Mouse (Mus musculus): ENCODE measurements at regions not wholly inside any gene's neighbourhood (a gene's known extent, or its start where the extent isn't known, plus 50 kb on each side); places are given as distances from the start of the nearest gene placed in this dataset.
"Not testable (repeated sequence)": the region's sequence is repeated elsewhere in the genome, so short reads cannot be mapped to it uniquely, and the experiment has no call there.

- H3K4me1 ChIP-seq: no peaks in the 10 kb centered on the region
- no peak overlapping the region for H3K4me3 ChIP-seq
- H3K4me2 ChIP-seq (replicated peaks): no peak overlapping the region
- no peaks in the 10 kb centered on the region for H3K9me3 ChIP-seq
- ATAC-seq (ENCODE audit: low FRiP score, low read depth): no peak
- no peak overlapping the region for H3K27ac ChIP-seq (replicated peaks)
- H3K9ac ChIP-seq (replicated peaks): no peak overlapping the region
- WGBS: 72% methylated on average over 7 of the region's 7 CpGs
- no peaks in the 10 kb centered on the region for H3K36me3 ChIP-seq
- H3K27me3 ChIP-seq: no peaks in the 10 kb centered on the region
These were observed 76.8 kb upstream of the Mdm1 start for GRCm38 (mm10) chr10:118064816-118065216.

- H3K27ac ChIP-seq (replicated peaks); H3K4me2 ChIP-seq (replicated peaks); H3K9ac ChIP-seq (replicated peaks); H3K4me1 ChIP-seq; H3K9me3 ChIP-seq; H3K36me3 ChIP-seq; ATAC-seq (ENCODE audit: low FRiP score, low read depth); H3K27me3 ChIP-seq; H3K4me3 ChIP-seq: not testable (repeated sequence)
- WGBS: 94% methylated on average over 9 of the region's 11 CpGs
These were observed 65.3 kb upstream of the Mdm1 start for GRCm38 (mm10) chr10:118076341-118076740.

DNA sequence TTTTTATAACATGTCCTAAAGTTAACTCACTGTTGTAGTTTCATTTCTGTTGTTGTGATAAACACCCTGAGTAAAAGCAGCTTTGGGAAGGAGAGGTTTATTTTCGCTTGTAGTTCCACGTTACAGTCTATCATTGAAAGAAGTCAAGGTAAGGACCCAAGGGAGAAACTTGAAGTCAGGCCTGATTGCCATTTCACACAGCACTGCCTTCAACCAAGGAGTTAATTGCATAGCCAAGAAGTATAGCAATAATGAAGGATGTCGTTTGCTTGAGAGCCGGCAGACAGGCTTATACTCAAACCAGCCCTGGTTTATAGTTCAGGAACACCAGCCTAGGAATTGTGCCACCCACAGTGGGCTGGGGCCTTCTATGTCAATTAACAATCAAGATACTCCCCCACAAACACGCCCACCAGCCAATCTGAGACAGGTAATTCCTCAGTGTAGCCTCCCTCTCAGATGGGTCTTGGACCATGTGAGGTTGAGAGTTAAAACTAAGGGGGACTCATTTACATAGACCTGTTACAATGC, 59.9 kb upstream of the Mdm1 start:
- Histone ChIP-seq H3K27ac (replicated peaks) (no peak overlapping the region), H3K9ac (replicated peaks) (no peak overlapping the region), H3K4me2 (replicated peaks) (no peak overlapping the region), H3K36me3 (no peaks in the 10 kb centered on the region), H3K4me1 (no peaks in the 10 kb centered on the region), H3K27me3 (no peaks in the 10 kb centered on the region), H3K4me3 (no peak overlapping the region), H3K9me3 (0 out of 2 replicates have a peak, but pooled peaks cover 4% of the 10 kb centered on the region)
- WGBS: 92% methylated on average over 5 of the region's 5 CpGs
- no peak for ATAC-seq (ENCODE audit: low FRiP score, low read depth)

DNA sequence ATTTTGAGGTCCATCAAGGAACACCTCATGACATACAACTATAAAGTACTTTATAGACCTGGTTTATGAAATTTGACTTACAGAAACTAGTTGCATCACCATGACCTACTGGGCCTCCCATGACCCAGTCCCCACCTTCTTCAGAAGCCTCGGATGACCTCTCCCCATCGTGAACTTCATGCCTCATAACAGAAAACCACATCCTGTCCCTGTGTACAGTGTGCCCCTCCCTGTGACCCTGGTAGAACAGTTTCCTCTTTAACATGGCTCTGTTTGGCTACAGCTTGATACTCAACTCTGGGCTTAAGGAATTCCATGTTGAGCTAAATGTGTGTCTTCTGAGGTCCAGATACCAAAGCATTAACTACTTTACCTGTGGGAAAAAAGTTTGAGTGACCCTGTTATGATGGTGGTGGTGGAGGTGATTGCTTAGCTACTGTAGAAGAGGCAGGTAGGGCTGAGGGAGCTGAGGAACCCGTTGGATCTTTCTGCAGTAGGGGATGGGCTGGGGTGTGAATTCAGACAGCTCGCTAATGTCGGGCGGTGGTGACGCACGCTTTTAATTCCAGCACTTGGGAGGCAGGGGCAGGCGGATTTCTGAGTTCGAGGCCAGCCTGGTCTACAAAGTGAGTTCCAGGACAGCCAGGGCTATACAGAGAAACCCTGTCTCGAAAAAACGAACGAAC, 58.4 kb upstream of the Mdm1 start:
- no peak for ATAC-seq (ENCODE audit: low FRiP score, low read depth)
- Histone ChIP-seq H3K9ac (replicated peaks) (no peak overlapping the region), H3K4me3 (no peak overlapping the region), H3K9me3 (no peaks in the 10 kb centered on the region), H3K36me3 (no peaks in the 10 kb centered on the region), H3K27me3 (no peaks in the 10 kb centered on the region), H3K4me2 (replicated peaks) (no peak overlapping the region), H3K27ac (replicated peaks) (no peak overlapping the region), H3K4me1 (peaks cover 7% of the 10 kb centered on the region)
- WGBS: 83% methylated on average over 13 of the region's 13 CpGs

DNA sequence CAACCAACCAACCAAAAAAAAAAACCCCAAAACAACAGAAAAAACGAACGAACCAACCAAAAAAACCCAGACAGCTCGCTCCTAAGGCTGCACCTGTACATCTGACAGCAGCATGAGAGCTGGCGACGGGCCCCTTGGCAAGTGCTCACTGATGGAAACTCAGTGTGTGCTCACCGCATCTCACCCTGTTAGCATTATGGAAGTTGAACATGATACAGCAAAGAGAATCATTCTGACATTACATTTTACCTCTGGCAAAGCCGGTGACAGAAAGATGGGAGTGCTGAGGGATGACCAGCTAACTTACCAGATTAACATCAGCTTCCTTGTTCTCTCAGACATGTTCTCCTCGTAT, 57.9 kb upstream of the Mdm1 start:
- no peak overlapping the region for H3K4me2 ChIP-seq (replicated peaks)
- H3K9me3 ChIP-seq: no peaks in the 10 kb centered on the region
- H3K4me1 ChIP-seq: peaks cover 11% of the 10 kb centered on the region
- WGBS: 86% methylated on average over 8 of the region's 8 CpGs
- no peak overlapping the region for H3K9ac ChIP-seq (replicated peaks)
- no peaks in the 10 kb centered on the region for H3K36me3 ChIP-seq
- H3K27me3 ChIP-seq: no peaks in the 10 kb centered on the region
- H3K27ac ChIP-seq (replicated peaks): no peak overlapping the region
- ATAC-seq (ENCODE audit: low FRiP score, low read depth): no peak
- no peak overlapping the region for H3K4me3 ChIP-seq

GRCm38 (mm10) chr10:118085046-118085983, 56.3 kb upstream of the Mdm1 start:
- no peak overlapping the region for H3K9ac ChIP-seq (replicated peaks)
- peaks cover 11% of the 10 kb centered on the region for H3K4me1 ChIP-seq
- H3K4me2 ChIP-seq (replicated peaks): no peak overlapping the region
- WGBS: 92% methylated on average over 16 of the region's 16 CpGs
- H3K27me3 ChIP-seq: no peaks in the 10 kb centered on the region
- H3K9me3 ChIP-seq: no peaks in the 10 kb centered on the region
- H3K4me3 ChIP-seq: no peak overlapping the region
- H3K27ac ChIP-seq (replicated peaks): no peak overlapping the region
- ATAC-seq (ENCODE audit: low FRiP score, low read depth): no peak
- H3K36me3 ChIP-seq: no peaks in the 10 kb centered on the region

- H3K27ac ChIP-seq (replicated peaks): peak overlapping the region; percentile 15
- H3K36me3 ChIP-seq: no peaks in the 10 kb centered on the region
- peaks cover 11% of the 10 kb centered on the region for H3K4me1 ChIP-seq
- WGBS: 11% methylated on average over 12 of the region's 12 CpGs
- no peaks in the 10 kb centered on the region for H3K27me3 ChIP-seq
- 0 out of 2 replicates have a peak, but pooled peaks have one; percentile 34 for ATAC-seq (ENCODE audit: low FRiP score, low read depth)
- H3K4me3 ChIP-seq: no peak overlapping the region
- H3K4me2 ChIP-seq (replicated peaks): peak overlapping the region; percentile 30
- H3K9me3 ChIP-seq: no peaks in the 10 kb centered on the region
- H3K9ac ChIP-seq (replicated peaks): no peak overlapping the region
These were observed 53.9 kb upstream of the Mdm1 start for GRCm38 (mm10) chr10:118087570-118088340.

DNA sequence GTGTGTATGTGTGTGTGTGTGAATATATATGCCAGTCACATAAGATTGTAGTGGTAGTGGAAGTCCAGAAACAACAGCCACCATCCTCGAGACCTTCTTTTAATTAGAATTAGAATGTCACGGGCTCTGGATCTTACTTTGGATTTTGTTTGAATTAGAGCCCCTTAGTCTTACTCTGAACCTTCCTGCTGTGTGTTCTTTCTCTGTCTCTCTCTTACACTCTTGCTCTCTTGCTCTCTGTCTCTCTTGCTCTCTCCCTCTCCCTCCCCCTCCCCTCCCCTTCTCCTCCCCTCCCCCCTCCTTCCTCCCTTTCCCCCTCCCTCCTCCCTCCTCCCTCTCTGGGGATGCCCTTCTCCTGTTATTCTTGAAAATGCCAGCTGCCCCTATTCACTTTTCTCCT, 53.1 kb upstream of the Mdm1 start:
- Histone ChIP-seq H3K9ac (replicated peaks) (no peak overlapping the region), H3K4me2 (replicated peaks) (peak overlapping the region; percentile 30), H3K9me3 (no peaks in the 10 kb centered on the region), H3K27me3 (no peaks in the 10 kb centered on the region), H3K36me3 (no peaks in the 10 kb centered on the region), H3K4me3 (no peak overlapping the region), H3K27ac (replicated peaks) (no peak overlapping the region), H3K4me1 (peaks cover 11% of the 10 kb centered on the region)
- ATAC-seq (ENCODE audit: low FRiP score, low read depth): peak; percentile 44; the same call in 1 of the 2 replicates
- 20% methylated on average over 2 of the region's 2 CpGs for WGBS

DNA sequence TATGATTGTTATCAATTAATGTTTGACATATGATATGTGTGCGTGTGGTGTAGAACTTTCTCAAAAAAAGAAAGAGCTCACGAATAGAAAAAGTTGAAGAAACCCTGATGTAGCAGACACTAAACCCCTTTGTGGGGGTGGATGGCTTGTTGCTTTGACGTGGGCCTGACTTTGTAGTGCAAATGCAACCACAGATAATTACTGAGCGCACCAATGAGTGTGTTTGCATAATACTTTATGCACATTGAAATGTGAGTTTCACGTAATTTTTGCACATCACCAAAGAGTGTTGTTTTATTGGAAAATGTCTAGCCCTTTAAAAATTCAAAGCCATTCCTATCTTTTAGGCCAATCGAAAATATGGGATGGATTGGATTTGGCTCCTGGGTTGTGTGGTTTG, 51.7 kb upstream of the Mdm1 start:
- Histone ChIP-seq H3K4me3 (no peak overlapping the region), H3K27ac (replicated peaks) (no peak overlapping the region), H3K9me3 (no peaks in the 10 kb centered on the region), H3K4me1 (peaks cover 11% of the 10 kb centered on the region), H3K4me2 (replicated peaks) (no peak overlapping the region), H3K9ac (replicated peaks) (no peak overlapping the region), H3K27me3 (no peaks in the 10 kb centered on the region), H3K36me3 (no peaks in the 10 kb centered on the region)
- WGBS: 85% methylated on average over 6 of the region's 6 CpGs
- ATAC-seq (ENCODE audit: low FRiP score, low read depth): no peak

DNA sequence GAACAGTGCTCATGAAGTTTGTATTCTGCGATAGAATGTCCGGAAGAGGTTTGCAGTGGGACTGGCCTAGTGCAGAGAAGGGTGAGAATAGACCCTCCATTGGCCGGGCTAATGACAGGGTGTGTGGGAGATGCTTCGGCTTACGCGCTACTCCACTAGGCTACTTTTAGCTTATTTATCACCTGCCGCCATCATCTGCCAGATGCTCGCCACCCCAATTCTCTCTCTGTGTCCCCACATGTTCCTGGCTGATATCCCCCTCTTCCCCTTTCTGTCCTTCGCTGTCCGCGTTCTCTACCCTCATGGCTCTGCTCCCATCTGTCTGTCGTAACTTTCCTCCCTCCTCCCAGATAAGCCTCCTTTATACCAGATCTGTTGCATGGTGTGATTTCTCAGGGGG, 50.1 kb upstream of the Mdm1 start:
- H3K36me3 ChIP-seq: no peaks in the 10 kb centered on the region
- WGBS: 93% methylated on average over 12 of the region's 12 CpGs

More for the DNA sequence above, 50.1 kb upstream of the Mdm1 start:
- no peaks in the 10 kb centered on the region for H3K9me3 ChIP-seq
- no peak overlapping the region for H3K4me3 ChIP-seq
- no peak overlapping the region for H3K27ac ChIP-seq (replicated peaks)
- peaks cover 11% of the 10 kb centered on the region for H3K4me1 ChIP-seq
- no peaks in the 10 kb centered on the region for H3K27me3 ChIP-seq
- no peak overlapping the region for H3K9ac ChIP-seq (replicated peaks)
- no peak for ATAC-seq (ENCODE audit: low FRiP score, low read depth)
- H3K4me2 ChIP-seq (replicated peaks): no peak overlapping the region
